Mouse (Mus musculus): ENCODE measurements around the gene Wdr46.
"Not testable (repeated sequence)": the region's sequence is repeated elsewhere in the genome, so short reads cannot be mapped to it uniquely, and the experiment has no call there.

Wdr46 gene

GRCm38 (mm10) chr17:33979512-33980050, 39.1 kb downstream of the Wdr46 start:
- no peak for DNase-seq (ENCODE audit: low spot score)

DNA sequence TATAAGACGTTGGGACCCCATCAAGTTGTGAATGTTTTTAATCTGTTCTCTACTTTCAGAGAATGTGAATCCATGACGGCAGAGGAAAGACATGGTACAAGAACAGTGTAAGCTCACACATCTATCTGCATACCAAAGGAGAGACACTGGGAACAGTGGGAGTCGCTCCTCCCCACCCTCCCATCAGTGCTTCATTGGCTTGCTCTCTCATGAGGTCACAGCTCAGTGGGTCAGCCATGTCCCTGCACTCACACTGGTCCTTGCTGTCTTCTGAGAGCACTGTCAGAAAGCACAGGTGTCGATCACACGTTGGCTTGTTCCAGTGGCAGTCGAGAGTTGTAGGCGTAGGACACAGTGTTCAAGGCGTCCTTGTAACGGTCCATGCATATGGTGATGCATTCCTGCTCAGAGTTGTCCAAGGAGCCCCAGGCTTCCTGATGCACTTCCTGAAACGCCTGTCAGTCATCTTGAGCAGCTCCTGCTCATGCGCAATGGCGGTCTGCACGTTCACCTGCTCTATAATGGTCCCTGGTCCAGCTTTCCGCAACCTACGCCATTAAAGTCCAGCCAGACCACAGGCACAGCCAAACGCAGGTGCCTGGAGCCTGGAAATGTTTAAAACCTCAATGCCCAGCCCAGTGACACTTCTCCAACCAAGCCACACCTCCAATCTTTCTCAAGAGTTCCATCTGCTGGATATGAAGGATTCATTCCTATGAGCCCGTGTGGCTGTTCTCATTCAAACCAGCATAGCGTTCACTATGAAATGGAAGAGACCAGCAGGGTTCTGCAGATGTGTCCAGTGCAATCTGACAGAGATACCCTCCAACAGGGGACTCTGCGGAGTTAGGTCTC, 39.9 kb downstream of the Wdr46 start:
- no peak for DNase-seq (ENCODE audit: low spot score)

DNA sequence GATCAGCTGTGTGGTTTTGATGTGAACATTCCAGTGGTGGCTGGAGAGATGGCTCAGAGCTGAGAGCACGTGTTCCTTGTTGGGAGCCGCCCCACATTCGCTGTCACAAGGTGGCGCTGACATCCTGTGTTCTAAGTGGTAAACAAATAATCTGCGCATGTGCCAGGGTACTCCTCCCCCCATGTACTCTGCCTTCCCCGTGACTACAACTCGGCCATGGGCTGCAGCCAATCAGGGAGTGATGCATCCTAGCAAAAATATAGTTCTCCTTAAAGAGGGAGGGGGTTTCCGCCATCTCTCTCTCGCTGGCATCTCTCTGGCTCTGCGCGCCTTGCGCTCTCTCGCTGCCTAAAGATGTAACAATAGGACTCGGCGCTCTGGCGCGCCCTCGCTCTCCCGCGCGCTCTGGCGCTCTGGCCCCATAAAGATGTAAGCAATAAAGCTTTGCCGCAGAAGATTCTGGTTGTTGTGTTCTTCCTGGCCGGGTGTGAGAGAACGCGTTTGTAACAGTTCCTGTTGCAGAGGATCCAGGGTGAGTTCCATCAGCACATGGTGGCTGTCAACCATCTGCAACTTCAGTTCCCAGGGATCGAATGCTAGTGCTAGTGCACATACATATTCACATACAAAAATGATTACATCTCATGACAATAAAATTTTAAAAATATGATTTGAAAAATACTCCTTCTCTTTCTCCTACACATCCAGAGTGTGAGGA, 40.9 kb downstream of the Wdr46 start:
- peak; percentile 92 for DNase-seq (ENCODE audit: low spot score)

DNA sequence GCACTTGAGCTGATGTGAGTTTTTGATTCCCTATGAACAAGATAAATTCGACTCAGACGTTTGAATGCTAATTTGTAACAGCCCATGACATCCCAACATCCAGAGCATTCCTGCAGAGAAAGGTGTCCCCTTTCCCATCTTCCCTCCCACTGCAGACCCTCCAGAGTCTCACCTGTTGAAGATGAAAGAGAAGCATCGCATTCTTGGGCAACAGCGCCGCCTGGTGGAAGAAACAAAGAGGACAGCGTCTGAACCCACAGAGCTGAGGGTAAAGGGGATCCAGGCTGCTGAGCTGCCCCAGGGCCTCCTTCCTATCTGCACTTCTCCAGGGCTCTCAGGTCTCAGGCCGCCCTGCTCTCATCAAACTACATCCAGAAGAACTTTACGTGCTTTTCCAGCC, 41.7 kb downstream of the Wdr46 start:
- peak; percentile 35 for DNase-seq (ENCODE audit: low spot score)

GRCm38 (mm10) chr17:33991788-33992664, 51.6 kb downstream of the Wdr46 start:
- DNase-seq (ENCODE audit: low spot score), result peak; percentile 40

DNA sequence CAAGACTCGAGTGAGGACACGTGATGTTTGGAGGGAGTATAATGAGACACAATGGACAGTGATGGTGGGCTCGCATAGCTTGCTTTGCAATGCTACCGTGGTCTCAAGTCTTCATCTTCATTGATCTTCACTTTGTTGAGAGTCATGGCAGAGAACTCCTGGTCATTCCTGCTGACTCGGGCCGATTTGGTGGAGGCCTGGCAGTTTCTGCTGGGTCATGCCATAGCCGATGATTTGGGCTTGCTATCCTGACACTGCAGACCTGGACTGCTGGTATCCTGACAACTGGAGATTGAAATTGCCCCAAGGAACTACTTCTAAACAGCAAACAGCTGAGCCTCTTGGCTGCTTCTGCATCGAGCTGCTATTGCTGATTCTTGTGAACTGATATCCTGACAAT, 54.5 kb downstream of the Wdr46 start:
- no peak for DNase-seq (ENCODE audit: low spot score)

- DNase-seq (ENCODE audit: low spot score), result no peak
These were observed 55.2 kb downstream of the Wdr46 start for GRCm38 (mm10) chr17:33995651-33996050.

DNA sequence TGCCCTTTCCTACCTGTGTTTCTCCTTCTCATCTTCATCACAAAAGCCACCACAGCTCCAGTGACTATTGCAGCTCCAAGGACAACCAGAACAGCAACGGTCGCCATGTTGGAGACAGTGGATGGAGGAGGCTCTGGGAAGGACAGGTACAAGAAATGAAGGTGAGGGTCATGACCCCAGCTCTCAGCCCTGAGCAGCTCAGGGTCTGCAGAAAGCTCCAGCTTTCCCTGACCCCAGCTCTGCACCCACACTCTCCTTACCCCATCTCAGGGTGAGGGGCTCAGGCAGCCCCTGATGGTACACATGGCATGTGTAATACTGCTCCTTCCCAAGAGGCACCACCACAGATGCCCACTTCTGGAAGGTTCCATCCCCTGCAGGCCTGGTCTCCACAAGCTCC, 56.6 kb downstream of the Wdr46 start:
- DNase-seq (ENCODE audit: low spot score), result not testable (repeated sequence)

DNA sequence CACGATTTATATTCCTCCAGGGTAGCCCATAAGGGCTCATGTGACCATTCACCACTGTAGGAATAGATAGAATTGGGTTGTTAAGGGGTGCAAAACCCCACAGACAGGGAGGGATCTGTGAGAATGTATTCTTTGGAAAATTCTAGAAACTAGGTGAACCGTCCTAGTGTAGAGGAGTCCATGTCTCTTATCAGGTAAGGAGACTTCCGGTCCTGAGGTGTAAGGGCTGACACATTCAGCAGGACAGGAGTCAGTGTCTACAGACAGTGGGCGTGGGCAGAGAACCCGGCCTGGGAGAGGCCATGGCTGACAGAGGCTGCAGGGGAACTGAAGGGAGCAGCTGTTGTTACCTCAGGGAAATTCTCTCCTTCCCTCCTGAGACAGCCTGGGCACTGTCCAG, 58.2 kb downstream of the Wdr46 start:
- not testable (repeated sequence) for DNase-seq (ENCODE audit: low spot score)

Measured in yolk sac, embryonic 10.5 days (tissue).